ENCODE assay signal across 19 mouse cellular contexts in genomic region chr2:117328521-117329285, GRCm38 (mm10). TPM values are rescaled to one million over a fixed set of nuclear protein-coding genes. Genes with fewer than 3 reads are reported as not detected.
A peak's percentile ranks its signal among the peaks of the same experiment; 100 is the strongest.
DNase-seq lines count a peak whose midpoint lies in the region; ATAC-seq and TF ChIP-seq lines count a peak whose summit lies in the region.
"Had no signal": no experiment of that assay in that cellular context is flagged by ENCODE, and none has a peak within 500 bp of the region (broad histone marks: within the 10 kb centered on the region; RNA-seq: fewer than 3 reads in every experiment).

No protein-coding gene starts in this region.

- peak; percentile 67 for ATAC-seq in common myeloid progenitor, adult 5-6 weeks (replicated peaks; ENCODE audit: low read depth, poor library complexity, severe bottlenecking)
- ATAC-seq: lung, postnatal 0 days had no signal

- no peak for TF ChIP-seq CTCF in CH12.LX (conservative IDR thresholded peaks at IDR 0.05 in 1 of 2, IDR thresholded peaks at IDR 0.05 in 1 of 2; ENCODE audit: low read depth in 2 of 2, low read length in 2 of 2)

- H3K27me3 ChIP-seq in CH12.LX (replicated peaks): no peaks in the 10 kb centered on the region

- TF ChIP-seq POLR2A in CH12.LX (IDR thresholded peaks at IDR 0.05; ENCODE audit: low read depth, low read length): no peak

- dilution Hi-C loops in CH12.LX (cut with MboI; ENCODE audit: extremely low pct_ligation_motif_present, extremely low pct_unique_long_range_greater_than_20kb, low sequenced_read_pairs): no loop called here

- no peak overlapping the region for H3K27ac ChIP-seq in CH12.LX (ENCODE audit: insufficient read depth, low read depth)
- H3K27ac ChIP-seq: hindbrain, embryonic 14.5 days had no signal

- H3K36me3 ChIP-seq in CH12.LX (replicated peaks in 1 of 2; ENCODE audit: control insufficient read depth in 1 of 2, insufficient read depth in 1 of 2, low read length in 1 of 2): no peaks in the 10 kb centered on the region

- no peaks in the 10 kb centered on the region for H3K9me3 ChIP-seq in CH12.LX (replicated peaks; ENCODE audit: low read length)

- no peak overlapping the region; the same call in 1 of the 2 replicates for H3K4me2 ChIP-seq in CH12.LX (ENCODE audit: insufficient read depth, low read depth, poor library complexity, severe bottlenecking)
- H3K4me2 ChIP-seq: hindbrain, embryonic 14.5 days; midbrain, embryonic 11.5 days had no signal

- no peak for TF ChIP-seq RAD21 in CH12.LX (IDR thresholded peaks at IDR 0.05; ENCODE audit: low read depth, low read length)

- peaks cover 6 to 38% of the 10 kb centered on the region in 2 experiments; a peak in 3 of 4 replicates for H3K4me1 ChIP-seq in CH12.LX (ENCODE audit: control insufficient read depth in 1 of 2, insufficient read depth in 2 of 2)

- peak; percentile 66 for TF ChIP-seq EP300 in CH12.LX (IDR thresholded peaks at IDR 0.05; ENCODE audit: low read length)

- H3K4me3 ChIP-seq in CH12.LX (replicated peaks in 1 of 3; ENCODE audit: low read depth in 2 of 3, low read length in 2 of 3, poor library complexity in 1 of 3): no peak overlapping the region
- H3K4me3 ChIP-seq: myocyte had no signal

- H3K9ac ChIP-seq in CH12.LX (ENCODE audit: insufficient read depth, low read depth): no peak overlapping the region
- H3K9ac ChIP-seq: hindbrain, embryonic 14.5 days had no signal

- peak; percentile 23 for DNase-seq in lung, postnatal 36 days
- no peak for DNase-seq in lung, adult 18-20 months
- DNase-seq in CH12.LX (ENCODE audit: extremely low read depth): peak; percentile 71
- peak; percentile 36 to 60 for DNase-seq in natural killer cell, adult 2 months (ENCODE audit: low spot score in 2 of 2)
- no peak for DNase-seq in embryo, embryonic 10 days (ENCODE audit: low spot score)
- DNase-seq in heart, adult 9 months (ENCODE audit: low spot score in 2 of 2): no peak
- DNase-seq in gastrocnemius, postnatal 4 days (ENCODE audit: low spot score in 2 of 2): no peak
- DNase-seq: adrenal gland, postnatal 10 days; cerebellum, adult 9-11 months; gastrocnemius, postnatal 36 days; kidney, adult 11 months; kidney, postnatal 14 days; layer of hippocampus, adult 9-11 months; thymus, postnatal 14 days had no signal

- H3K79me2 ChIP-seq in CH12.LX (replicated peaks; ENCODE audit: control insufficient read depth, extremely low read depth, insufficient read depth, poor library complexity, severe bottlenecking): no peaks in the 10 kb centered on the region

- in situ Hi-C loops in CH12.LX (cut with MboI; ENCODE audit: low pct_ligation_motif_present, low pct_unique_long_range_greater_than_20kb, low sequenced_read_pairs): no loop called here

TF ChIP-seq in CH12.LX, 34 proteins besides CTCF, POLR2A, EP300 and RAD21:
- TF ChIP-seq IRF4 (IDR thresholded peaks at IDR 0.05; ENCODE audit: low read depth, low read length) (peak; percentile 49; the same call in 1 of the 2 replicates), ELF1 (IDR thresholded peaks at IDR 0.05; ENCODE audit: low read depth, low read length) (0 out of 2 replicates have a peak, but pooled peaks have one; percentile 21), USF1 (IDR thresholded peaks at IDR 0.05; ENCODE audit: low read depth, low read length) (no peak), MAX (IDR thresholded peaks at IDR 0.05; ENCODE audit: low read length) (0 out of 2 replicates have a peak, but pooled peaks have one; percentile 46), TCF12 (IDR thresholded peaks at IDR 0.05; ENCODE audit: low read depth, low read length) (0 out of 2 replicates have a peak, but pooled peaks have one; percentile 22)

RNA-seq across cellular contexts. Expression of gene Rasgrp1, which starts 14.1 kb away (rescaled TPM):
- 0.13 and 0.42 TPM in 2 replicates for total RNA-seq in CH12.LX (2012; rRNA removed)
- 0.38 and 0.51 TPM in 2 replicates for total RNA-seq in CH12.LX (2014; rRNA removed)
- 0.83 and 0.85 TPM in 2 replicates for polyA plus RNA-seq in CH12.LX (2012; ENCODE audit: insufficient read length, low read depth)
- not detected in 2 replicates for total RNA-seq in common myeloid progenitor, adult 5-6 weeks (2017)
- total RNA-seq in gastrocnemius, postnatal 4 days (2021): under 1 TPM; 0.61 to 0.73 TPM
- polyA plus RNA-seq: myocyte had no signal

Comparison
In these comparisons a context has a peak if more than half of its experiments do, and no peak if none do; other contexts are left out.
1. DNase-seq: peak in lung, postnatal 36 days (single experiment), CH12.LX (single experiment) and natural killer cell, adult 2 months (2 of 2); none in lung, adult 18-20 months (0 of 2), embryo, embryonic 10 days (single experiment), heart, adult 9 months (0 of 2) and gastrocnemius, postnatal 4 days (0 of 2).